Mouse (Mus musculus) lung, embryonic 14.5 days (tissue): ENCODE measurements around the gene Bspry. TPM values are rescaled to one million over a fixed set of nuclear protein-coding genes. Genes with fewer than 3 reads are reported as not detected.

ENCODE experiments used
- ATAC-seq: fragments of 200-750 bp; cut with Nextera tagmentation; 2 replicates; pipeline ENCODE4 v1.8.0; 2017; ENCODE audit warnings: mild to moderate bottlenecking, moderate TSS enrichment, moderate library complexity; ENCODE audit not compliant: insufficient read depth
- DNase-seq: peaks from one replicate; pipeline ENCODE4 v3.0.0-alpha.2; 2015
- H3K27ac ChIP-seq: fragments of 300-500 bp; sonication (generic); 2 replicates; pipeline ENCODE4 v1.5.1; 2014; ENCODE audit warnings: low read depth, mild to moderate bottlenecking, moderate library complexity
- H3K27me3 ChIP-seq: fragments of 300-500 bp; sonication (generic); 2 replicates; pipeline ENCODE4 v1.6.1; 2014; ENCODE audit warnings: low read length, control low read depth; ENCODE audit not compliant: insufficient read depth
- H3K36me3 ChIP-seq: fragments of 300-500 bp; sonication (generic); 2 replicates; pipeline ENCODE4 v1.6.1; 2014; ENCODE audit warnings: control low read depth; ENCODE audit not compliant: insufficient read depth
- H3K4me1 ChIP-seq: fragments of 300-500 bp; sonication (generic); 2 replicates; pipeline ENCODE4 v1.6.1; 2014; ENCODE audit warnings: antibody characterized with exemption, control low read depth; ENCODE audit not compliant: insufficient read depth
- H3K4me2 ChIP-seq: fragments of 300-500 bp; sonication (generic); 2 replicates; pipeline ENCODE4 v1.6.1; 2014; ENCODE audit warnings: mild to moderate bottlenecking
- H3K4me3 ChIP-seq: fragments of 300-500 bp; sonication (generic); 2 replicates; pipeline ENCODE4 v1.5.1; 2014; ENCODE audit warnings: low read depth, low read length
- H3K9ac ChIP-seq: fragments of 300-500 bp; sonication (generic); 2 replicates; pipeline ENCODE4 v1.6.1; 2014
- H3K9me3 ChIP-seq: fragments of 300-500 bp; sonication (generic); 2 replicates; pipeline ENCODE4 v1.6.1; 2016; ENCODE audit warnings: low read depth, low read length, control low read depth
- CTCF ChIP-seq: IDR thresholded peaks from 2 replicates; pipeline ENCODE4 v1.5.1; 2016; ENCODE audit warnings: antibody characterized with exemption, low read depth
- WGBS: fragments of 180-500 bp; shearing (Covaris S2); extraction: QIAGEN DNeasy Blood & Tissue Kit; methylation state at CpG from one replicate; pipeline ENCODE4 v1.1.7; 2014; 5-methylcytosine and 5-hydroxymethylcytosine counted together
- polyA plus RNA-seq: library from polyadenylated mRNA; unstranded; fragments of >200 nt; fragmentation: Nextera tagmentation; extraction: Ambion mirVana; gene quantifications from 2 replicates; pipeline ENCODE4 v1.2.1, GENCODE M21; 2014

Bspry gene
- polyA plus RNA-seq, 1 experiment from 2014 or later: 30.5 TPM

DNA sequence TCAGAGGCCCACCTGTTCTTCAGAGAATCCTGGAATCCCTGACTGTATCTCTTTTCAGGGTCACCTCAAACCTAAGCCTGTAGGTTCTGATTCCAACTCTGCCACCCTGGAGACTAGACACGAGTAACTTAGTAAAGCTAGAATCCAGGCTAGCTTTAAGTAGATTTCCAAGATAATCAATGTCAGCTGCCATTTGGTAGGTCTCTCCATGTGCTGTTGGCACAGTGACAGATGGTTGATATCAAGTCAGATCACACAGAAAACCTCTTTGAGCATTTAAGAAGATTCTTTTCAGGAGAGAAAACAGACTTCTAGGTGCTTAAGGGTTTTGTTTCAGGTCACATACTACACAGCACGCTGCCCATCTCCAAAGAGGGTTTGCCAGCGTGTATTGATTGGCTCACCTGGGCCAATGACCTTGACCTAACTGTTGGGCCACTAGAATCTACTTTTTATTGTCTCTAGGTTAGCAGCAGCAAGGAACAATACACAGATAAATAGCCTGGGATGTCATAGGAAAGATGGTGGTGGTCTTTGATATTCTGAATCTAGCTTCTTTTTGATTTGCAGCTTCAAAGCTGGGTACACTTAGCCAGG, 23.6 kb downstream of the Bspry start, which contains the start of gene Hdhd3:
Gene Hdhd3 (minus strand): TSS at position 94 of the 597 bp plus-strand sequence.
- no peaks in the 10 kb centered on the region for H3K9me3 ChIP-seq
- DNase-seq (no peak), ATAC-seq (no peak)
- peak within 1 kb of the TSS; percentile 90 for H3K27ac ChIP-seq
- H3K27me3 ChIP-seq: no peaks in the 10 kb centered on the region
- H3K4me1 ChIP-seq: peaks cover 6% of the 10 kb centered on the region; the same call in 1 of the 2 replicates
- H3K4me3 ChIP-seq: peak within 1 kb of the TSS; percentile 71
- peak within 1 kb of the TSS; percentile 74 for H3K9ac ChIP-seq
- peak within 1 kb of the TSS; percentile 78 for H3K4me2 ChIP-seq
- peaks cover 29% of the 10 kb centered on the region for H3K36me3 ChIP-seq
- 63% methylated on average over 3 of the region's 3 CpGs for WGBS
- TF ChIP-seq CTCF: no peak

DNA sequence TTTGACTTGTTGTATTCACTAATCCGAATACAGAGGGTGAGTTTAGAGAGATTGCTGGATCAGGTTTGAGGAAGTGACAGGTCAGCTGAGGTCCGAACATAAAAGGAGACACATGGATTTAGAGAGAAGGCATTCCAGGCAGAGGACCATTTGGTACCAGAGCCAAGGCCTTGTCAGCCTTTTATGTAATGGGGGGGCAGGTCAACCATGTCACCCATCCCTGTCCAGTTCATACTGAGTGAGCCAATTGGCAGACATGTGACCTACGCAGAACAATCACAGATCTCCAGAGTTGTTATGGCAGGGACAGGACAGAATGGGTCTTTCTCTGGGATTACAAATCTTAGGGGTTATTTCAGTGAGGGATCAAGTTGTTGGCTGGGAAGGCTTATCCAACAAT, 26.1 kb downstream of the Bspry start:
- Histone ChIP-seq H3K4me3 (no peak overlapping the region), H3K9me3 (no peaks in the 10 kb centered on the region)

DNA sequence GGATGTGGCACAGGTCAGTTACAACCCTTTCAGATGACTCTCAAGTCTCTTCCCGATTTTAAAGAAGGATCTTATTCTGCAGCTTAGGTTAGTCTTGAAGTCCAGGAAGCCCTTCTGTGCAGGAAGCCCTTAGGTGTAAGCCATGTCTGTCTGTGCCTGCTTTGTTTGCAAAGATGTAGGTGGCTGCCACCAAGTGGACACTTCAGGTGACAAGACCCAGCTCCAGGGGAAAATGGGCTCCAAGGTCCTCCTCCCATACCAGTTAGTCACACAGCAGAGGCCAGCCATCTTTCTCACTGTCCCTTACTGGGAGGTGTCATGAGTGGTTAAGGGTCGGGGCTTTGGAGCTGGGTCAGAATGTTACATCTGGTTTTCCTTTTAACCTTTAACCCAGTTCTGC, 26.9 kb downstream of the Bspry start:
- Histone ChIP-seq H3K4me3 (no peak overlapping the region), H3K9ac (no peak overlapping the region), H3K4me2 (no peak overlapping the region), H3K9me3 (no peaks in the 10 kb centered on the region), H3K36me3 (peaks cover 45% of the 10 kb centered on the region), H3K4me1 (0 out of 2 replicates have a peak, but pooled peaks cover 3% of the 10 kb centered on the region), H3K27ac (no peak overlapping the region), H3K27me3 (no peaks in the 10 kb centered on the region)
- ATAC-seq (no peak), DNase-seq (no peak)
- 45% methylated on average over 2 of the region's 2 CpGs for WGBS
- TF ChIP-seq CTCF: peak; percentile 22; the same call in 1 of the 2 replicates

More for the DNA sequence above, 26.1 kb downstream of the Bspry start:
- no peak for TF ChIP-seq CTCF
- Histone ChIP-seq H3K4me1 (peaks cover 3% of the 10 kb centered on the region; the same call in 1 of the 2 replicates), H3K27me3 (no peaks in the 10 kb centered on the region), H3K27ac (no peak overlapping the region), H3K9ac (no peak overlapping the region), H3K4me2 (no peak overlapping the region), H3K36me3 (peaks cover 37% of the 10 kb centered on the region)
- ATAC-seq (no peak), DNase-seq (no peak)
- WGBS: 82% methylated on average over 3 of the region's 3 CpGs

DNA sequence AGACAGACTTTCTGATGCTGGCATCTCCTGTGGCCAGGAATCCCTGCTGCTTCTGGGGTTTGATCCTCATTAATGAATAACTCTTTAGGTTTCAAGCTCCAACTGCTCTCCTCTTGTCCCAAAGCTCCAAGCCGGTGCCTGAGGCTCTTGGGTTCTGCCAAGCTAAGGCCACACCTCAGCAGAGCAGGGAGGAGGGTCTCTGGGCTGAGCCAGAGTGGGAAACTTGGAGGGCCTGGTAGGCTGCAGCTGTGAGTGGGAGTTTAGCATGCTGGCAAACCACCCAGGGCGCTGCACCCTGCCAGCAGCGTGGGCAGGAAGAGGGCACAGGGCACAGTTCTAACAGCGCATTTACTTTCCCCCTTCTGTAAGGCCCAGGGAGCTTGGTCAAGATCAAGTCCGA, 29.0 kb downstream of the Bspry start:
- no peaks in the 10 kb centered on the region for H3K9me3 ChIP-seq
- 82% methylated on average over 5 of the region's 5 CpGs for WGBS
- TF ChIP-seq CTCF: no peak
- H3K27ac ChIP-seq: no peak overlapping the region
- no peaks in the 10 kb centered on the region for H3K27me3 ChIP-seq
- DNase-seq (no peak), ATAC-seq (no peak)
- H3K9ac ChIP-seq: no peak overlapping the region
- no peak overlapping the region for H3K4me2 ChIP-seq
- H3K4me1 ChIP-seq: no peaks in the 10 kb centered on the region
- peaks cover 64% of the 10 kb centered on the region for H3K36me3 ChIP-seq
- no peak overlapping the region for H3K4me3 ChIP-seq

DNA sequence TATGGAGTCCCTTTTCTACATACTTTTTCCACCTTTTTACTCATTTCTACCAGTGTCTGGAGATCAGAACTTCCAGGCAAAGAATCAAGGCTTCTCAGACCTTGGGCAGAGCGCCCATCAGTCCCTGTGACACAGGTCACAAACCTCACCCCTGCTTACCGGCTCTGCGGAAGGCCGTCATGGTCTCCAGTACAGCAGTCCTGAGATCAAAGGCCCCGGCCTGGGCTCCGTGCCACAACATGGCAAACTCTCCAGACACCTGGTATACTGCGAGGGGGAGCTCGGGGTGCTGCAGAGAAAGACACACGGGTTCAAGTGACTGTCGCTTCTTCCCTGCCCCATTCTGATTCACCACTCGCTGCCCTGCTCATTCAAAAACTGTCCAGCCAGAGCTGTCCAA, 30.1 kb downstream of the Bspry start:
- Histone ChIP-seq H3K4me2 (no peak overlapping the region), H3K27me3 (no peaks in the 10 kb centered on the region), H3K9me3 (no peaks in the 10 kb centered on the region), H3K9ac (no peak overlapping the region), H3K4me3 (no peak overlapping the region), H3K27ac (no peak overlapping the region), H3K4me1 (no peaks in the 10 kb centered on the region), H3K36me3 (peaks cover 64% of the 10 kb centered on the region)
- no peak for DNase-seq
- 88% methylated on average over 11 of the region's 11 CpGs for WGBS
- no peak for ATAC-seq
- TF ChIP-seq CTCF: no peak

DNA sequence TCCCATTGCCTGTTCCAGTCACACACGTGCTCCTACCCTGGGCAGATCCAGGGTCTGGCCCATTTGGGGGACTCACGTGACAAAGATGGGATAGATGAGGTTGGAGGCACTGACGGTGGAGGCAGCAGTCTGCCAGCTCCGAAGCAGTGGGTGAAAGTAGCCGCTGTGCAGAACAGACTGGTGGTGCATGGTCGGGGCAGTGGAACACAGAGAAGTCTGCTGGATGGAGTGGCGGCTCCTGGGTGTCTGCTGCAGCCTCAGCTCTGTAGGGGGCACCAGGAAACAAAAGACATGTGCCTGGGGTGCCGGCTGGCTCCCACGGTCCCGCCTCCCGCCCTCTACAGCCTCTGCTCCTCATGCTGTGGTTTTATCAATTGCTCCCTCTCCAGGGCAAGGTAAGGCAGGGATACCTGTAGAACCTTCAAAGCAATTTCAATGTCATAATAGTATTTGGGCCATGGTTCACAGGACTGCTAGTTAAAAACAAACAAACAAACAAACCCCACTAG, 34.2 kb downstream of the Bspry start:
- Histone ChIP-seq H3K9ac (no peak overlapping the region), H3K4me2 (no peak overlapping the region), H3K36me3 (peaks cover 45% of the 10 kb centered on the region), H3K4me1 (peaks cover 23% of the 10 kb centered on the region), H3K27ac (no peak overlapping the region), H3K9me3 (no peaks in the 10 kb centered on the region), H3K4me3 (no peak overlapping the region), H3K27me3 (no peaks in the 10 kb centered on the region)
- ATAC-seq (no peak), DNase-seq (no peak)
- 50% methylated on average over 11 of the region's 11 CpGs for WGBS
- TF ChIP-seq CTCF: no peak

DNA sequence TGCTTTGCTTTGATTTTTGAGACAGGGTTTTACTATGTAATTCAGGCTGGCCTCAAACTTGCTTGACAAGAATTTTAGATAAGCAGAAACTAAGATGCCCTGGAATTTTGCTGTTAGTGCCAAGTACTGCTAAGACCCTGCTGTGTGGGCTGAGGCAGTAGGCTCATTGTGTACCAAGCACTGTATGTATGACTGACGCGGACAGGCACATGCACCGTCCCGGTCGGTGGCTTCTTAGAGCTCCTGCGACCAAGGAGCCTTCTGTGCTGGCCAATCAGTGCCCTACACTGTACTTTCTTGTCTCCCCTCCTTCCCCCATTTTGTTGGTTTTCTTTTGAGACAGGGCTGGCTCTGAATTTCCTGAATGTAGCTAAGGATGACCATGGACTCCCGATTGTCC, 35.1 kb downstream of the Bspry start:
- Histone ChIP-seq H3K4me1 (peaks cover 24% of the 10 kb centered on the region), H3K27me3 (no peaks in the 10 kb centered on the region), H3K9me3 (no peaks in the 10 kb centered on the region), H3K4me3 (peak overlapping the region; percentile 21; the same call in 1 of the 2 replicates), H3K27ac (peak overlapping the region; percentile 79; the same call in 1 of the 2 replicates), H3K9ac (0 out of 2 replicates have a peak overlapping the region, but pooled peaks have one; percentile 9), H3K4me2 (peak overlapping the region; percentile 33; the same call in 1 of the 2 replicates), H3K36me3 (peaks cover 36% of the 10 kb centered on the region)
- 55% methylated on average over 7 of the region's 7 CpGs for WGBS
- DNase-seq (peak; percentile 44), ATAC-seq (no peak)
- no peak for TF ChIP-seq CTCF
